Mouse (Mus musculus): ENCODE measurements around the gene Sh3tc1. TPM values are rescaled to one million over a fixed set of nuclear protein-coding genes. Genes with fewer than 3 reads are reported as not detected.

Sh3tc1 gene
- 2.4 TPM for polyA plus RNA-seq (2015; fragmentation: Illumina TruSeq; extraction: RNeasy Lipid Tissue Mini Kit (QIAGEN cat#74804); ENCODE audit: low read depth, low replicate concordance)

GRCm38 (mm10) chr5:35739536-35740278 lies at the start of gene Sh3tc1:
TSS of gene Sh3tc1 (minus strand) at chr5:35739987.

GRCm38 (mm10) chr5:35757639-35758001 lies 17.8 kb upstream of the Sh3tc1 start, which contains the start of gene Ablim2:
TSS of gene Ablim2 (plus strand) at chr5:35757880.

GRCm38 (mm10) chr5:35679256-35680155 lies 60.3 kb downstream of the Sh3tc1 start, which contains the start of gene Htra3:
TSS of gene Htra3 (minus strand) at chr5:35679782.

Other genes starting within 250 kb of the Sh3tc1 start
- 0.25 TPM for gene Cpz, start 214.3 kb downstream of the Sh3tc1 start, polyA plus RNA-seq (2015; fragmentation: Illumina TruSeq; extraction: RNeasy Lipid Tissue Mini Kit (QIAGEN cat#74804); ENCODE audit: low read depth, low replicate concordance)
- 4.0 TPM for gene Trmt44, start 164.9 kb downstream of the Sh3tc1 start, polyA plus RNA-seq (2015; fragmentation: Illumina TruSeq; extraction: RNeasy Lipid Tissue Mini Kit (QIAGEN cat#74804); ENCODE audit: low read depth, low replicate concordance)
- gene Acox3, start 156.9 kb downstream of the Sh3tc1 start, polyA plus RNA-seq (2015; fragmentation: Illumina TruSeq; extraction: RNeasy Lipid Tissue Mini Kit (QIAGEN cat#74804); ENCODE audit: low read depth, low replicate concordance), result 25.8 TPM
- 7.9 TPM for gene Htra3, start 60.2 kb downstream of the Sh3tc1 start, polyA plus RNA-seq (2015; fragmentation: Illumina TruSeq; extraction: RNeasy Lipid Tissue Mini Kit (QIAGEN cat#74804); ENCODE audit: low read depth, low replicate concordance)
- 132 TPM for gene Ablim2, start 17.9 kb upstream of the Sh3tc1 start, polyA plus RNA-seq (2015; fragmentation: Illumina TruSeq; extraction: RNeasy Lipid Tissue Mini Kit (QIAGEN cat#74804); ENCODE audit: low read depth, low replicate concordance)
- gene Afap1, start 153.3 kb upstream of the Sh3tc1 start, polyA plus RNA-seq (2015; fragmentation: Illumina TruSeq; extraction: RNeasy Lipid Tissue Mini Kit (QIAGEN cat#74804); ENCODE audit: low read depth, low replicate concordance), result 9.2 TPM

Data from brain, adult 10 weeks (tissue).